ENCODE assay signal across 14 mouse cellular contexts in the genomic region with DNA sequence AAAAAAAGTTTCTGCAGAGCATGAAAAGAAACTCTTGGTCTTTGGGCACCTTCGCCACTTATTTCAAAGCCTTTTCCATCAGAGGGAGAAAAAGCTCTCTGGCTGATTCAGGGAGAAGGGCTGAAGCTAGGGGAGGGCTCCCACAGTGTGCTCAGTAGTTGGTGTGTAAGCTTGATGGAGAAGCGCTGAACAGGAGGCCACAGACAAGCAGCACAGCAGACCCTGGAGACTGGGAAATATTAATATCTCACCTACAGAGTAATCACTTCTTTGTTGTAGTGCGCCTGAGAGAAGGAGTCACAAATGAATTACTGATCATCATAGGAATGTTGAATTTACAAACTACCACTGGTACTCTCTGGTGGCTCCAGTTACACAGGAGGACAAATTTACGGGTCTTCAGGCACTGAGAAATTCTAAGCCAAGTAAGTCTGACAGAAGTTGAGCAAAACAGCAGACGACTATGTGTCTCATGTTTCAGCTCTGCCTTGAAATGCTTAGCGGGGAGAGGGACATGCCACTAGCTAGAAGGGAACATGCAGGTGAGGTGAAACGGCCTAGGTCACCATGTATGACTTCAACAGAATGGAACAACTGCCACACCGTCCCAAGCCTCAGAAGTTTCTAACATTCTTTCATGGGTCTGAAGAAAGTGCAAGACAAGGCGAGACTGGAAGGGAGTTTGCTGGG.
DNase-seq lines count a peak whose midpoint lies in the region; ATAC-seq and TF ChIP-seq lines count a peak whose summit lies in the region.
"Had no signal": no experiment of that assay in that cellular context is flagged by ENCODE, and none has a peak within 500 bp of the region (broad histone marks: within the 10 kb centered on the region; RNA-seq: fewer than 3 reads in every experiment).

No protein-coding gene starts in this region.

- no peak for ATAC-seq in hindbrain, postnatal 0 days
- ATAC-seq in limb, embryonic 14.5 days (ENCODE audit: low FRiP score, low read depth), result peak; percentile 50
- ATAC-seq: liver, postnatal 0 days had no signal

- no peaks in the 10 kb centered on the region for H3K36me3 ChIP-seq in hindbrain, embryonic 10.5 days
- no peaks in the 10 kb centered on the region for H3K36me3 ChIP-seq in hindbrain, postnatal 0 days (ENCODE audit: insufficient read depth, low read length)
- no peaks in the 10 kb centered on the region for H3K36me3 ChIP-seq in limb, embryonic 14.5 days (ENCODE audit: control insufficient read depth, insufficient read depth, low read length)
- no peaks in the 10 kb centered on the region for H3K36me3 ChIP-seq in heart, adult 2 months (ENCODE audit: control insufficient read depth, insufficient read depth, low read length)

- H3K4me2 ChIP-seq in hindbrain, postnatal 0 days (ENCODE audit: low read depth, low read length), result no peak overlapping the region
- no peak overlapping the region for H3K4me2 ChIP-seq in limb, embryonic 14.5 days (replicated peaks; ENCODE audit: low read depth, low read length, severe bottlenecking)

- H3K9me3 ChIP-seq in hindbrain, embryonic 10.5 days, result no peaks in the 10 kb centered on the region
- H3K9me3 ChIP-seq in hindbrain, postnatal 0 days (ENCODE audit: low read length), result no peaks in the 10 kb centered on the region
- no peaks in the 10 kb centered on the region for H3K9me3 ChIP-seq in limb, embryonic 14.5 days (ENCODE audit: control insufficient read depth, low read length)

- TF ChIP-seq POLR2A in limb, embryonic 14.5 days (IDR thresholded peaks at IDR 0.05; ENCODE audit: borderline replicate concordance, extremely low read depth, insufficient read depth, insufficient read length), result no peak
- TF ChIP-seq POLR2A in heart, adult 2 months (IDR thresholded peaks at IDR 0.05; ENCODE audit: insufficient read depth, low read depth, low read length), result no peak

- H3K27me3 ChIP-seq in hindbrain, embryonic 10.5 days (ENCODE audit: insufficient read depth, poor library complexity, severe bottlenecking), result no peaks in the 10 kb centered on the region
- H3K27me3 ChIP-seq in hindbrain, postnatal 0 days (ENCODE audit: insufficient read depth, low read length), result no peaks in the 10 kb centered on the region
- no peaks in the 10 kb centered on the region for H3K27me3 ChIP-seq in limb, embryonic 14.5 days (ENCODE audit: control insufficient read depth, insufficient read depth, low read length)
- no peaks in the 10 kb centered on the region for H3K27me3 ChIP-seq in heart, adult 2 months (ENCODE audit: control insufficient read depth, insufficient read depth, low read length)
- H3K27me3 ChIP-seq: megakaryocyte, embryonic 14.5 days had no signal

- peaks cover 22% of the 10 kb centered on the region for H3K4me1 ChIP-seq in hindbrain, embryonic 10.5 days (replicated peaks)
- 0 out of 2 replicates have a peak, but pooled peaks cover 4% of the 10 kb centered on the region for H3K4me1 ChIP-seq in hindbrain, postnatal 0 days (ENCODE audit: insufficient read depth, low read length)
- H3K4me1 ChIP-seq in limb, embryonic 14.5 days (ENCODE audit: control insufficient read depth, insufficient read depth, low read length), result peaks cover 18% of the 10 kb centered on the region
- no peaks in the 10 kb centered on the region for H3K4me1 ChIP-seq in heart, adult 2 months (ENCODE audit: control insufficient read depth, insufficient read depth, low read length)
- H3K4me1 ChIP-seq: megakaryocyte, embryonic 14.5 days had no signal

- peak overlapping the region; percentile 80 for H3K27ac ChIP-seq in hindbrain, embryonic 10.5 days
- H3K27ac ChIP-seq in hindbrain, postnatal 0 days, result no peak overlapping the region
- 0 out of 2 replicates have a peak overlapping the region, but pooled peaks have one; percentile 35 for H3K27ac ChIP-seq in limb, embryonic 14.5 days (replicated peaks; ENCODE audit: low read depth, low read length)
- no peak overlapping the region for H3K27ac ChIP-seq in heart, adult 2 months

- TF ChIP-seq EP300 in heart, adult 2 months (IDR thresholded peaks at IDR 0.05; ENCODE audit: insufficient read depth, low read depth, low read length), result no peak

- no peak overlapping the region for H3K4me3 ChIP-seq in hindbrain, embryonic 10.5 days
- no peak overlapping the region for H3K4me3 ChIP-seq in hindbrain, postnatal 0 days (ENCODE audit: low read length)
- H3K4me3 ChIP-seq in limb, embryonic 14.5 days (replicated peaks; ENCODE audit: low read length), result no peak overlapping the region
- H3K4me3 ChIP-seq in heart, adult 2 months, result no peak overlapping the region
- H3K4me3 ChIP-seq: megakaryocyte, embryonic 14.5 days had no signal

- intact Hi-C loops in heart, adult 2 months (cut with DNase I), result no loop called here

- no peak for TF ChIP-seq CTCF in hindbrain, postnatal 0 days (IDR thresholded peaks at IDR 0.05; ENCODE audit: low read depth)
- no peak for TF ChIP-seq CTCF in heart, adult 2 months (IDR thresholded peaks at IDR 0.05)

- no peak overlapping the region for H3K9ac ChIP-seq in hindbrain, postnatal 0 days (replicated peaks; ENCODE audit: low read length)
- no peak overlapping the region for H3K9ac ChIP-seq in limb, embryonic 14.5 days (ENCODE audit: low read depth, low read length, severe bottlenecking)
- no peak overlapping the region for H3K9ac ChIP-seq in heart, adult 2 months (ENCODE audit: low read depth, low read length)
- H3K9ac ChIP-seq: liver, postnatal 0 days had no signal

- no peaks in the 10 kb centered on the region for H3K79me2 ChIP-seq in heart, adult 2 months (replicated peaks; ENCODE audit: control insufficient read depth, insufficient read depth, low read length)

- no peak for DNase-seq in hindbrain, embryonic 10.5 days (ENCODE audit: low spot score)
- no peak for DNase-seq in hindbrain, postnatal 0 days (ENCODE audit: low spot score)
- peak; percentile 13 for DNase-seq in embryo, embryonic 9.5 days (ENCODE audit: extremely low spot score)
- DNase-seq in forelimb bud, embryonic 11.5 days (ENCODE audit: low read depth, low spot score), result peak; percentile 46
- no peak for DNase-seq in limb, embryonic 14.5 days (ENCODE audit: low spot score)
- no peak for DNase-seq in gastrocnemius, postnatal 10 days
- DNase-seq in heart, adult 2 months, result no peak
- no peak for DNase-seq in cerebellum, postnatal 36 days
- DNase-seq: cerebellum, adult 18-20 months; kidney, postnatal 14 days; liver, postnatal 0 days; right cerebral cortex, postnatal 14 days; thymus, postnatal 36 days had no signal

- 69% methylated on average over 9 of the region's 9 CpGs for WGBS in hindbrain, embryonic 10.5 days
- WGBS in hindbrain, postnatal 0 days, result 64% methylated on average over 9 of the region's 9 CpGs
- WGBS in limb, embryonic 14.5 days, result 21% methylated on average over 9 of the region's 9 CpGs
- 86% methylated on average over 9 of the region's 9 CpGs for WGBS in heart, adult 2 months

Comparison
In these comparisons a context has a peak if more than half of its experiments do, and no peak if none do; other contexts are left out.
1. H3K27ac ChIP-seq: peak in hindbrain, embryonic 10.5 days (single experiment) and limb, embryonic 14.5 days (single experiment); none in hindbrain, postnatal 0 days (single experiment) and heart, adult 2 months (single experiment).
2. DNase-seq: peak in embryo, embryonic 9.5 days (single experiment) and forelimb bud, embryonic 11.5 days (single experiment); none in hindbrain, embryonic 10.5 days (single experiment), hindbrain, postnatal 0 days (single experiment), limb, embryonic 14.5 days (single experiment), gastrocnemius, postnatal 10 days (single experiment), heart, adult 2 months (0 of 2) and cerebellum, postnatal 36 days (0 of 2).